Mouse (Mus musculus): ENCODE data around the gene Sdr9c7. TPM values are rescaled to one million over a fixed set of nuclear protein-coding genes. Genes with fewer than 3 reads are reported as not detected.
"Not testable (repeated sequence)": the region's sequence is repeated elsewhere in the genome, so short reads cannot be mapped to it uniquely, and the experiment has no call there.

Sdr9c7 gene
- polyA plus RNA-seq, 1 experiment from 2014 or later, result not detected

- Histone ChIP-seq H3K4me3 (ENCODE audit: low read length) (no peak overlapping the region), H3K9ac (ENCODE audit: low read length) (no peak overlapping the region), H3K27ac (ENCODE audit: low read length) (no peak overlapping the region), H3K9me3 (replicated peaks; ENCODE audit: control insufficient read depth, low read length) (no peaks in the 10 kb centered on the region), H3K4me2 (ENCODE audit: low read depth, low read length) (no peak overlapping the region), H3K36me3 (ENCODE audit: control insufficient read depth, insufficient read depth) (no peaks in the 10 kb centered on the region), H3K4me1 (ENCODE audit: control insufficient read depth, insufficient read depth, low read length) (no peaks in the 10 kb centered on the region), H3K27me3 (ENCODE audit: control insufficient read depth, insufficient read depth, low read length) (no peaks in the 10 kb centered on the region)
- no peak for ATAC-seq (replicated peaks; ENCODE audit: extremely low read depth, insufficient read depth, low FRiP score)
- 87% methylated on average over 8 of the region's 8 CpGs for WGBS
These were observed 24.7 kb downstream of the Sdr9c7 start for GRCm38 (mm10) chr10:127923024-127923423.

GRCm38 (mm10) chr10:127924597-127925378 lies 26.5 kb downstream of the Sdr9c7 start:
- H3K4me1 ChIP-seq (ENCODE audit: control insufficient read depth, insufficient read depth, low read length), result no peaks in the 10 kb centered on the region
- 62% methylated on average over 7 of the region's 7 CpGs for WGBS
- H3K4me3 ChIP-seq (ENCODE audit: low read length), result no peak overlapping the region
- H3K27me3 ChIP-seq (ENCODE audit: control insufficient read depth, insufficient read depth, low read length), result no peaks in the 10 kb centered on the region
- no peak overlapping the region for H3K4me2 ChIP-seq (ENCODE audit: low read depth, low read length)
- H3K36me3 ChIP-seq (ENCODE audit: control insufficient read depth, insufficient read depth), result no peaks in the 10 kb centered on the region
- ATAC-seq (replicated peaks; ENCODE audit: extremely low read depth, insufficient read depth, low FRiP score), result no peak
- no peaks in the 10 kb centered on the region for H3K9me3 ChIP-seq (replicated peaks; ENCODE audit: control insufficient read depth, low read length)
- H3K9ac ChIP-seq (ENCODE audit: low read length), result no peak overlapping the region
- H3K27ac ChIP-seq (ENCODE audit: low read length), result no peak overlapping the region

- H3K4me2 ChIP-seq (ENCODE audit: low read depth, low read length), result no peak overlapping the region
- no peaks in the 10 kb centered on the region for H3K9me3 ChIP-seq (replicated peaks; ENCODE audit: control insufficient read depth, low read length)
- no peaks in the 10 kb centered on the region for H3K36me3 ChIP-seq (ENCODE audit: control insufficient read depth, insufficient read depth)
- WGBS, result 36% methylated on average over 2 of the region's 2 CpGs
- H3K27ac ChIP-seq (ENCODE audit: low read length), result no peak overlapping the region
- no peak overlapping the region for H3K4me3 ChIP-seq (ENCODE audit: low read length)
- no peak overlapping the region for H3K9ac ChIP-seq (ENCODE audit: low read length)
- no peaks in the 10 kb centered on the region for H3K27me3 ChIP-seq (ENCODE audit: control insufficient read depth, insufficient read depth, low read length)
- H3K4me1 ChIP-seq (ENCODE audit: control insufficient read depth, insufficient read depth, low read length), result no peaks in the 10 kb centered on the region
- no peak for ATAC-seq (replicated peaks; ENCODE audit: extremely low read depth, insufficient read depth, low FRiP score)
These were observed 29.4 kb downstream of the Sdr9c7 start for GRCm38 (mm10) chr10:127927737-127928136.

GRCm38 (mm10) chr10:127932290-127932926 lies 34.1 kb downstream of the Sdr9c7 start:
- WGBS, result 57% methylated on average over 8 of the region's 8 CpGs

DNA sequence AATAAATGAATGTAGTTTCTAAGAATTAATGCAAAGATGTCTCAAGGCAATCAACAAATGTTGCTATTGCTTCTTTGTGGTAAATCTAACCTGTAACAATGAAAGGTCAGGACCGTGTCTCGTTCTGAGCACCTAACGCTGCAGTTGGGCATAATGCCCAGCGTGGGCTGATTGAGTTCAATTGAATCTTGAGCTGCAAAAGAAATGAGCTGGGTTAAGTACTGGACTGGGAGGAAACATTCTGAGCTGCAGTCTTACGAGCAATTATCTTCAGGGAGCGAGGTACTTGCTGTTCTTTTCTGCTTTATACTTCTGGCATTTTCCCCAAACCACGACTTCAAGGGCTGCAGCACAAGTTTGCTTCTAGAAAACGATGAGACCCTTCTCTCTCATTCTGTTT lies 38.0 kb downstream of the Sdr9c7 start:
- 76% methylated on average over 8 of the region's 8 CpGs for WGBS
- ATAC-seq (replicated peaks; ENCODE audit: extremely low read depth, insufficient read depth, low FRiP score), result no peak

More at GRCm38 (mm10) chr10:127932290-127932926, 34.1 kb downstream of the Sdr9c7 start:
- Histone ChIP-seq H3K4me2 (ENCODE audit: low read depth, low read length) (no peak overlapping the region), H3K4me3 (ENCODE audit: low read length) (no peak overlapping the region), H3K27me3 (ENCODE audit: control insufficient read depth, insufficient read depth, low read length) (no peaks in the 10 kb centered on the region), H3K9me3 (replicated peaks; ENCODE audit: control insufficient read depth, low read length) (no peaks in the 10 kb centered on the region), H3K9ac (ENCODE audit: low read length) (no peak overlapping the region), H3K4me1 (ENCODE audit: control insufficient read depth, insufficient read depth, low read length) (no peaks in the 10 kb centered on the region), H3K36me3 (ENCODE audit: control insufficient read depth, insufficient read depth) (no peaks in the 10 kb centered on the region), H3K27ac (ENCODE audit: low read length) (no peak overlapping the region)
- ATAC-seq (replicated peaks; ENCODE audit: extremely low read depth, insufficient read depth, low FRiP score), result no peak

DNA sequence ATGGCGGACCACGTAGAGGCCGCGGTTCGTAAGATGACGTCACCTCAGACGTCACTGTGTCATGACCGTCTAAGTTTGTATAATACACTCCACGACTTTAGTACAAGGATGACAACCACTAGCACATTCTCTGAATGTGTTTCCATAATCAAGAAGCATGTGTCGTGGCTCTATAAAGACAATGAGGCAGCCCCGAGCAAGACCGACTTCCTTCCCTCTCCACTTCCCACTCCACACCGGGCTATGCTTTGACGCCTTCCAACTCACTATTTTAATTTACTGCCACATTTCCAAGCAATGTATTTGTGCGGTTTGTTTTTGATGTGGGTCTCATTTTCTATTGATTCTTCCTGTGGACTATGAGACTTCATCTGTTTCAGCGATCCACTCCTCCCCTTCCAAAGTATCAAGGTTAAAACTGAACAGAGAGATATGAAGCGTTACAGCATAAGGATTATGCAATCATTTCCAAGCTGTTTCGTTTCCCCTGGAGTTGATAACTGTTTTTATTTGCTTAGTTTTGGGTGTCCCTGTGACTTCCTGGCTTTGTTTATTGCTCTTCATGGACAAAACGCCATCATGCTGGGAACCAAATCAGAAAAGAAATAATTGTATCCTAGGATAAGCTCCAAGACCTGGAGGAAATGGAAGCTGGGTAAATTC lies 38.6 kb downstream of the Sdr9c7 start:
- WGBS, result 72% methylated on average over 19 of the region's 19 CpGs
- Histone ChIP-seq H3K27me3 (ENCODE audit: control insufficient read depth, insufficient read depth, low read length) (no peaks in the 10 kb centered on the region), H3K4me1 (ENCODE audit: control insufficient read depth, insufficient read depth, low read length) (no peaks in the 10 kb centered on the region), H3K4me3 (ENCODE audit: low read length) (no peak overlapping the region), H3K36me3 (ENCODE audit: control insufficient read depth, insufficient read depth) (no peaks in the 10 kb centered on the region), H3K9ac (ENCODE audit: low read length) (no peak overlapping the region), H3K4me2 (ENCODE audit: low read depth, low read length) (no peak overlapping the region), H3K27ac (ENCODE audit: low read length) (no peak overlapping the region), H3K9me3 (replicated peaks; ENCODE audit: control insufficient read depth, low read length) (no peaks in the 10 kb centered on the region)
- no peak for ATAC-seq (replicated peaks; ENCODE audit: extremely low read depth, insufficient read depth, low FRiP score)

More for the DNA sequence above, 38.0 kb downstream of the Sdr9c7 start:
- H3K9me3 ChIP-seq (replicated peaks; ENCODE audit: control insufficient read depth, low read length), result no peaks in the 10 kb centered on the region
- no peaks in the 10 kb centered on the region for H3K36me3 ChIP-seq (ENCODE audit: control insufficient read depth, insufficient read depth)
- H3K9ac ChIP-seq (ENCODE audit: low read length), result no peak overlapping the region
- no peak overlapping the region for H3K4me3 ChIP-seq (ENCODE audit: low read length)
- H3K27ac ChIP-seq (ENCODE audit: low read length), result no peak overlapping the region
- H3K27me3 ChIP-seq (ENCODE audit: control insufficient read depth, insufficient read depth, low read length), result no peaks in the 10 kb centered on the region
- H3K4me1 ChIP-seq (ENCODE audit: control insufficient read depth, insufficient read depth, low read length), result no peaks in the 10 kb centered on the region
- no peak overlapping the region for H3K4me2 ChIP-seq (ENCODE audit: low read depth, low read length)

DNA sequence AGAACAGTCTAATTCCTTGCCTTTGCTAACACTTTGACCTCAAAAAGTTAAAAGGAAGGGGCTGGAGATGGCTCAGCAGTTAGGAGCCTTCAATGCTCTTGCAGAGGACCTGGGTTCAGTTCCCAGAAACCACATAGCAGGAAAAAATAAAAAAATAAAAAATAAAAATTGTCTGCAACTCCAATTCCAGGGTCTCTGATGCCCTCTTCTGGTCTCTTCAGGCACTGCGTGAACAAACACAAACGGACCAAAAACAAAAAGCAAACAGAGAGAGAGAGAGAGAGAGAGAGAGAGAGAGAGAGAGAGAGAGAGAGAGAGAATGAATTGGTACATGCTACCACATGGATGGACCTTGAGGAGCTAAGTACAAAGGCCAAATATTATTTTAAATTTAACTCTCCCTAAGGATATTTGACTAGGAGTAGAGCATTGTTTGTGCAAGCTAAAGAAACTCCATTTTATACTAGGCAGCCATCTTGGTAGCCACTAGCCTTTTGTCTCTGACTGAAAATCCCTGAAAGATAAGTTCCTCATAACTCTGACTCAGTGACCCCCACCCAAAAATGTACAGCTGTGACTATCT lies 39.2 kb downstream of the Sdr9c7 start:
- Histone ChIP-seq H3K27me3 (ENCODE audit: control insufficient read depth, insufficient read depth, low read length) (no peaks in the 10 kb centered on the region), H3K4me1 (ENCODE audit: control insufficient read depth, insufficient read depth, low read length) (no peaks in the 10 kb centered on the region), H3K36me3 (ENCODE audit: control insufficient read depth, insufficient read depth) (no peaks in the 10 kb centered on the region), H3K27ac (ENCODE audit: low read length) (no peak overlapping the region), H3K4me3 (ENCODE audit: low read length) (no peak overlapping the region), H3K9ac (ENCODE audit: low read length) (no peak overlapping the region), H3K9me3 (replicated peaks; ENCODE audit: control insufficient read depth, low read length) (no peaks in the 10 kb centered on the region), H3K4me2 (ENCODE audit: low read depth, low read length) (no peak overlapping the region)
- 2% methylated on average over 2 of the region's 2 CpGs for WGBS
- ATAC-seq (replicated peaks; ENCODE audit: extremely low read depth, insufficient read depth, low FRiP score), result no peak

DNA sequence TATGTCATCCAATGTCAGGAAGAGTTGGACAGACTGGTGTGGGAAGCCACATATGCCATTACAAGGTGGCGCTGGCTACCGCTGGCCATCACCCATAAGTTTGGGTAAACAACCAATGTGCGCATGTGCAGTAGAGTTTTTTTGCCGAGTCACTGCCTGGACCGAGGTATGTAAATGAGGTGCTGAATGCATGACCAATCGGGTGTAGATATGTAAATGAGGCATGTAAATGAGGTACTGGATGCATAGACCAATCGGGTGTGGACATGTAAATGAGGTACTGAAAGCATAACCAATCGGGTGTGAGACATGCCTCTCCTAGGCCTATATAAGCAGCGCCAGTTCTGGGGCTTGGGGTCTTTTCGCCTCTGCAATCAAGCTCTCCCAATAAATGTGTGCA lies 41.3 kb downstream of the Sdr9c7 start:
- not testable (repeated sequence) for H3K36me3 ChIP-seq (ENCODE audit: control insufficient read depth, insufficient read depth); H3K4me2 ChIP-seq (ENCODE audit: low read depth, low read length); H3K4me1 ChIP-seq (ENCODE audit: control insufficient read depth, insufficient read depth, low read length); H3K27me3 ChIP-seq (ENCODE audit: control insufficient read depth, insufficient read depth, low read length); H3K9me3 ChIP-seq (replicated peaks; ENCODE audit: control insufficient read depth, low read length); ATAC-seq (replicated peaks; ENCODE audit: extremely low read depth, insufficient read depth, low FRiP score); H3K4me3 ChIP-seq (ENCODE audit: low read length); H3K27ac ChIP-seq (ENCODE audit: low read length); H3K9ac ChIP-seq (ENCODE audit: low read length)
- 92% methylated on average over 10 of the region's 10 CpGs for WGBS
